Mouse (Mus musculus) limb, embryonic 13.5 days (tissue): ENCODE results near the gene Grhl3. TPM values are rescaled to one million over a fixed set of nuclear protein-coding genes. Genes with fewer than 3 reads are reported as not detected.
A peak's percentile ranks its signal among the peaks of the same experiment; 100 is the strongest.

Source experiments
- ATAC-seq: fragments of 200-750 bp; cut with Nextera tagmentation; 2 replicates; pipeline ENCODE4 v1.8.0; 2017; ENCODE audit warnings: low read depth, moderate number of reproducible peaks, moderate TSS enrichment; ENCODE audit not compliant: low FRiP score
- H3K27ac ChIP-seq: fragments of 300-500 bp; sonication (generic); 2 replicates; pipeline ENCODE4 v1.5.1; 2015; ENCODE audit warnings: inconsistent platforms, mild to moderate bottlenecking, moderate library complexity
- H3K27me3 ChIP-seq: fragments of 300-500 bp; sonication (generic); 2 replicates; pipeline ENCODE4 v1.6.1; 2015; ENCODE audit warnings: mild to moderate bottlenecking, inconsistent platforms
- H3K36me3 ChIP-seq: fragments of 300-500 bp; sonication (generic); 2 replicates; pipeline ENCODE4 v1.6.1; 2015; ENCODE audit warnings: inconsistent platforms, mild to moderate bottlenecking, moderate library complexity
- H3K4me1 ChIP-seq: fragments of 300-500 bp; sonication (generic); 2 replicates; pipeline ENCODE4 v1.6.1; 2015; ENCODE audit warnings: inconsistent platforms
- H3K4me2 ChIP-seq: fragments of 300-500 bp; sonication (generic); replicated peaks from 2 replicates; pipeline ENCODE4 v1.6.1; 2015; ENCODE audit warnings: inconsistent platforms, mild to moderate bottlenecking, moderate library complexity
- H3K4me3 ChIP-seq: fragments of 300-500 bp; sonication (generic); 2 replicates; pipeline ENCODE4 v1.5.1; 2015; ENCODE audit warnings: moderate library complexity, mild to moderate bottlenecking, inconsistent platforms
- H3K9ac ChIP-seq: fragments of 300-500 bp; sonication (generic); 2 replicates; pipeline ENCODE4 v1.6.1; 2015; ENCODE audit warnings: mild to moderate bottlenecking, inconsistent platforms
- H3K9me3 ChIP-seq: fragments of 300-500 bp; sonication (generic); 2 replicates; pipeline ENCODE4 v1.6.1; 2016; ENCODE audit warnings: inconsistent platforms
- WGBS: fragments of 180-500 bp; shearing (Covaris S2); methylation state at CpG from one replicate; pipeline ENCODE4 v1.1.7; 2015; 5-methylcytosine and 5-hydroxymethylcytosine counted together
- polyA plus RNA-seq: library from polyadenylated mRNA; unstranded; fragments of >200 nt; fragmentation: Nextera tagmentation; extraction: Ambion mirVana; gene quantifications from 2 replicates; pipeline ENCODE4 v1.2.1, GENCODE M21; 2015

Grhl3 gene
- polyA plus RNA-seq, 1 experiment from 2014 or later: 21.1 TPM

DNA sequence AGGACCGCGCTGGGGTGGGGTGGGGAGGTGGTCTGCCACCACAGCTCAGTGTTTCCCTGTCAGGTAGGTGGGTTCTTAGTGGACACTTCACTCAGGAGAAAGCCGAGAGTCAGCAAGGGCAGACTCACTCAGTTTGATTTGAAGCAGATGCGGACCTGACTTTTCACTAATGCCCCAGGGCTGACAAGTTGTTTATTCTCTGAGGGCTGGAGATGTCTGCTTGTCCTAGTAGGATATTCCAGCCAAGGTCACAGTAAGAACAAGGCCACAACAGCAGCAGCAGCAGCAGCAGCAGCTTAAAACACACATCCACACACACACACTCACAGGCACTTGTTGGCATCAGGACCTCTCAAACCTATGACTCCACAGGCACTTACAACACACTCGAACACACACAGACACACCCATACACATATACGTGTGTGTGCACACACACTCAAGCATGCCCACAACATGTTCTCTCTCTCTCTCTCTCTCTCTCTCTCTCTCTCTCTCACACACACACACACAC is 2.3 kb downstream of the Grhl3 start:
- peak overlapping the region; percentile 33; the same call in 1 of the 2 replicates for H3K4me3 ChIP-seq
- 22% methylated on average over 6 of the region's 6 CpGs for WGBS

DNA sequence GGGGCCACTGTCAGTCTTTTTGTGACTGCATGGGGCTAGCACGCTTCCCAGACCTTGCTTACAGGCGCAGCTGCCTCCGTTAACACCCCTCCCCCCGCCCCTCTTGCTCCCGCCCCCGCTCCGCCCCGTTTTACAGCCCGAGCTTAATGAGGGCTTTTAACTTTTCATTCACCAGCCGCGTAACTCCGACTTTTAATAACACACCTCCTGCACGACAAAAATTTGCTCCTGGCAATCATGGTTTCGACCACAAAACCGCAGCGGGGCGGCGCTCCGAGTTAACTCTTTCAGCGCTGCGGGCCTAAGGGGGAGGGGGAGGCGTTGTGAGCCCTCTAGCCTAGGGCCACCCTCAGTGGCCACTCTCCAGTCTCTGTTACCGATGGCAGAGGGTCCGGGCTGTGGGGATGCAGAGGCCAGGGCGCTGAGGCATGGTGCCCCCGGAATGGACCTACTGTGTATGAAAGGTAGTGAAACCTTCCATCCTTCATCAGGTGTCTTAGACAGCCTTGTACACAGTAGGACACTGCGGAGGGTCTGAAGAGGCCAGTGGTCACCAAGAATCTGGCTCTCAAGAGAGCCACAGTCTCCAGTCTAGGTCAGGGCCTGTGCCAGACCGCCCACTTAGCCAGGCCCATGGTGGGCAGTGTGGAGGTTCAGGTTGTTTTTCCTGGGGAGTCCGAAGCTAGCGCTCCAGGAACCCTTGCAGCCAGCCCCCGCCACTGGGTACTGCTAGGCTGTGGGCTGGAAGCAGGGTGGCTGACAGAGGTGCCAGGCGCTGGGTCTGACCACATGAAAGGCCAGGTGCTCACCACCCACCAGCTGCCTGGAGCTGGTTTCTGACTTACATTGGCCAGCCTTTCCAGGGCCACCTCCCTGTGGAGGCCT is 3.0 kb downstream of the Grhl3 start:
- H3K27ac ChIP-seq: peak overlapping the region; percentile 61; the same call in 1 of the 2 replicates
- H3K27me3 ChIP-seq: peaks cover 79% of the 10 kb centered on the region
- H3K4me2 ChIP-seq: peak overlapping the region; percentile 62
- peak overlapping the region; percentile 35 for H3K4me3 ChIP-seq
- no peaks in the 10 kb centered on the region for H3K36me3 ChIP-seq
- H3K4me1 ChIP-seq: peaks cover 77% of the 10 kb centered on the region
- ATAC-seq: peak; percentile 62
- 3% methylated on average over 32 of the region's 32 CpGs for WGBS
- H3K9me3 ChIP-seq: no peaks in the 10 kb centered on the region
- peak overlapping the region; percentile 43 for H3K9ac ChIP-seq

More for the DNA sequence above, 2.3 kb downstream of the Grhl3 start:
- Histone ChIP-seq H3K27ac (peak overlapping the region; percentile 7; the same call in 1 of the 2 replicates), H3K4me2 (peak overlapping the region; percentile 62), H3K9me3 (no peaks in the 10 kb centered on the region), H3K36me3 (no peaks in the 10 kb centered on the region), H3K27me3 (peaks cover 84% of the 10 kb centered on the region), H3K4me1 (peaks cover 75% of the 10 kb centered on the region), H3K9ac (peak overlapping the region; percentile 9; the same call in 1 of the 2 replicates)
- ATAC-seq: 0 out of 2 replicates have a peak, but pooled peaks have one; percentile 12

DNA sequence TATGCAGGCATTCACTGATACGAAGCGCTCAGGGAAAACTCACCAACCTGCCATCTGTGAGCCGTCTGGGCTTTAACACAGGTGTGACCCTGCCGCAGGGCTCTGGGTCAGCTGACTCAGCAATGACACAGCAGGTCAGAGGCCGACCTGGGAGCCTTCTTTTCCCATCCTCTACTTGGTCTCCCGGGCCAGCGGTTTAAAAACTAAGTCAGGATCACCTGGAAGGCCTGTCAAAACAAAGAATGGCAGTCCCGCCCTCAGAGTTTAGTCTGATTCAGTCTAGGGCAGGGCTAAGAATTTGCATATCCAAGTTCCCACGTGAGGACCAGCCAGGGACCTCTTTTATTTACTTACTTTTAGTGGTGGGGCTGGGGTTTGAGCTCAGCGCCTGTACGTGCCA is 4.2 kb downstream of the Grhl3 start:
- 4% methylated on average over 11 of the region's 11 CpGs for WGBS

DNA sequence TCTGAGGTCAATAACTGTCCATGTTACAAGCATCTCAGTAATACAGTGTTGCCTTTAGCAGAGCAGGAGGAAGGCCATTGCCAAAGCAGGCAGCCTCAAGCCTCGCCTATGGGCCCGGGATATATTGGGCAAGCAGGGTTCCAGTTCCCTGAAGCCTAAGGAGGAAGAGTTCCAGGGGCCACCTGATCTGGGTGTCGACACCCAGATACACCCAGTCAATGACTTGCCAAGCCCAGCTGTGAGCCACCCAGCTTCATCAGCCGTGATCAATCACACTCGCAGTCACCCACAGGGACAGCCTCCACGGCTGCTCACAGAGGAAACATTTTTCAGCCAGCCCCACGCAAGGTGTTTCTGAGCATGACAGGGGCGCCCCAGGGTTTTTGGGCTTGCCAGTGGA is 5.9 kb downstream of the Grhl3 start:
- H3K27ac ChIP-seq: no peak overlapping the region
- ATAC-seq: no peak
- H3K27me3 ChIP-seq: peaks cover 60% of the 10 kb centered on the region
- 36% methylated on average over 8 of the region's 8 CpGs for WGBS
- H3K9me3 ChIP-seq: no peaks in the 10 kb centered on the region
- no peak overlapping the region for H3K4me2 ChIP-seq
- H3K4me3 ChIP-seq: no peak overlapping the region
- no peak overlapping the region for H3K9ac ChIP-seq
- H3K36me3 ChIP-seq: no peaks in the 10 kb centered on the region
- peaks cover 70% of the 10 kb centered on the region for H3K4me1 ChIP-seq

More for the DNA sequence above, 4.2 kb downstream of the Grhl3 start:
- peak overlapping the region; percentile 35; the same call in 1 of the 2 replicates for H3K4me3 ChIP-seq
- no peaks in the 10 kb centered on the region for H3K9me3 ChIP-seq
- H3K27me3 ChIP-seq: peaks cover 76% of the 10 kb centered on the region
- no peak overlapping the region; the same call in 1 of the 2 replicates for H3K27ac ChIP-seq
- H3K36me3 ChIP-seq: no peaks in the 10 kb centered on the region
- ATAC-seq: no peak
- peak overlapping the region; percentile 62 for H3K4me2 ChIP-seq
- H3K4me1 ChIP-seq: peaks cover 80% of the 10 kb centered on the region
- peak overlapping the region; percentile 43; the same call in 1 of the 2 replicates for H3K9ac ChIP-seq

DNA sequence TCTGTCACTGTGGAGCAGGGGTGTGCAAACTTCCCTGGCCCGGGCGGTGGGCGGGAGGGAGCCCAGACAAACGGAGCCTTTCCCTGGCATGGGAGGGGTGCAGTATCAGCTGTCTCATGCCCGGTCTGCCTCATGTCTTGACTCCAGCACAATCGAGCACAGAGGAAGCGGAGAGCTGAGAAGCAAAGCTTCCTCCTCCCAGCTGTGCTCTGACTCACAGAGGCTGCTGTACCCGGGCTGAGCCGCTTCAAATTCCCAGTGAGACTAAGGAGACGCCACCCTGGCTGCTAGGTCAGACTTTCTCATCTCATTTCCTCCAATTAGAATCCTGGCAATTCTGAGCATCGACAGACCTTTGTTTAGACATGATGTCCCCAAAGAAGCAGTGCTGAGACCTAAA is 6.4 kb downstream of the Grhl3 start:
- H3K27me3 ChIP-seq: peaks cover 55% of the 10 kb centered on the region
- no peak for ATAC-seq

DNA sequence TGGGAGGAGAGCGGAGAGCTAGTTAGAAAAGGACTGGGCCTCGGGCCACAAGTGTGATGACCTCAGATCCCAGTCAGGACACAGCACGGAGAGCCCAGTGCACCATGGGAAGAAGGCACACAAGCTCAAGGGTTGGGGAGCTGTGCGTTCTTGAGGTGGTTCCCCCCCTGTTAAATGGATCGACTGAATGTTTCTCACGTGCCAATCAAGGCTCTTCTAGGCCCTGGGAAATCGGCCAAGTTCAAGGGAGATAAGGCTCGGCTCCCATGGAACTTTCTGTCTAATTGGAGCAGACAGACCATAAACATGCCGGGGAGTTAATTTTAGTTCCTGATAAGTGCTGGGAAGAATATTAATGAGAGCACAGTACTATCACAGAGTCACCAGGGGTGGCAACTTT is 8.0 kb downstream of the Grhl3 start:
- Histone ChIP-seq H3K27me3 (peaks cover 39% of the 10 kb centered on the region), H3K27ac (no peak overlapping the region), H3K4me3 (no peak overlapping the region), H3K36me3 (no peaks in the 10 kb centered on the region), H3K9me3 (no peaks in the 10 kb centered on the region), H3K9ac (no peak overlapping the region), H3K4me2 (no peak overlapping the region), H3K4me1 (peaks cover 49% of the 10 kb centered on the region)
- 59% methylated on average over 9 of the region's 9 CpGs for WGBS
- no peak for ATAC-seq

More for the DNA sequence above, 6.4 kb downstream of the Grhl3 start:
- Histone ChIP-seq H3K9me3 (no peaks in the 10 kb centered on the region), H3K4me3 (no peak overlapping the region), H3K36me3 (no peaks in the 10 kb centered on the region), H3K4me2 (no peak overlapping the region), H3K9ac (no peak overlapping the region), H3K27ac (no peak overlapping the region), H3K4me1 (peaks cover 65% of the 10 kb centered on the region)
- 26% methylated on average over 11 of the region's 11 CpGs for WGBS

DNA sequence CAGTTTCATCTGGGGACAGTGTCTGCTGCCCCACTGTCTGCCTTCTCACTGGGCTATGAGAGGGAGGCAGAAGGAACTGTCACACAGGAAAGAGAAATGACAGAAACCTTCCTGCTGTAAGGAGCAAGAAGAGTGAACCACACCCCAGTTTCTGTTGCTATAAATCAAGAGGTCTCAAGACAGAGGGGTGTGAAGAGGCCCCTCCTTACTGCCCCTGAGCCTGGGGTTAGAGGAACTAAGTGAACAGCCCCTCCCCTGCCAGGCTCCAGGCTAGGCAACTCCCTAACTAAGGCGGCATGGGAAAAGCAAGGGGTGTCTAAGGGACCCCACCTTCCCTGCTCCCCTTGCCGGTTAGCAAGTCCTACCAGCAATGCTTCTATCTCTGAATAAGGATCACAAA is 9.6 kb downstream of the Grhl3 start:
- peaks cover 35% of the 10 kb centered on the region for H3K4me1 ChIP-seq
- no peak for ATAC-seq
- no peak overlapping the region for H3K4me2 ChIP-seq
- WGBS: 21% methylated on average over 2 of the region's 2 CpGs
- no peak overlapping the region for H3K4me3 ChIP-seq
- peaks cover 31% of the 10 kb centered on the region for H3K27me3 ChIP-seq
- H3K9ac ChIP-seq: no peak overlapping the region
- H3K27ac ChIP-seq: no peak overlapping the region
- no peaks in the 10 kb centered on the region for H3K36me3 ChIP-seq
- H3K9me3 ChIP-seq: no peaks in the 10 kb centered on the region

DNA sequence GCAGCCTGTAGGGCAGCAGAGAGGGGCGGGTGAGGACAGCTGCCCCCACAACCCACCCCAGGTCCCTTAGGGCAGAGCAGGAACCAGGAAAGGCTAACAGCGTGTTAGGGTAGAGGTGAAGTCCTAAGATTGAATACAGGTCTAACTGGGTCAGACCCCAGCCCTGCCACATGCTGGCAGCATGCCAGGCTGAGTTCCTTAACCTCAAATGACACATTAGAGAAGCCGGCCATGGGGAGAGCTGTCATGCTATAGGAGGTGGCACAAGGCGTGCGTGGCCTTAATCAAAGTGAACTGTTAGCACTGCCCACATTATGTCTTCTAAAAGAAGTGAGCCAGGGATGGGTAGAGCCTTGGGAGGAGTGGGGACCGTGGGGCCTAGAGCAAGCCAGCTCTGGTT is 24.1 kb downstream of the Grhl3 start:
- 40% methylated on average over 6 of the region's 6 CpGs for WGBS
- H3K27me3 ChIP-seq: peaks cover 19% of the 10 kb centered on the region
- peaks cover 90% of the 10 kb centered on the region for H3K4me1 ChIP-seq
- H3K27ac ChIP-seq: peak overlapping the region; percentile 78
- no peaks in the 10 kb centered on the region for H3K36me3 ChIP-seq
- H3K9me3 ChIP-seq: no peaks in the 10 kb centered on the region
- ATAC-seq: no peak
- no peak overlapping the region for H3K4me3 ChIP-seq
- peak overlapping the region; percentile 52 for H3K4me2 ChIP-seq
- 0 out of 2 replicates have a peak overlapping the region, but pooled peaks have one; percentile 8 for H3K9ac ChIP-seq

DNA sequence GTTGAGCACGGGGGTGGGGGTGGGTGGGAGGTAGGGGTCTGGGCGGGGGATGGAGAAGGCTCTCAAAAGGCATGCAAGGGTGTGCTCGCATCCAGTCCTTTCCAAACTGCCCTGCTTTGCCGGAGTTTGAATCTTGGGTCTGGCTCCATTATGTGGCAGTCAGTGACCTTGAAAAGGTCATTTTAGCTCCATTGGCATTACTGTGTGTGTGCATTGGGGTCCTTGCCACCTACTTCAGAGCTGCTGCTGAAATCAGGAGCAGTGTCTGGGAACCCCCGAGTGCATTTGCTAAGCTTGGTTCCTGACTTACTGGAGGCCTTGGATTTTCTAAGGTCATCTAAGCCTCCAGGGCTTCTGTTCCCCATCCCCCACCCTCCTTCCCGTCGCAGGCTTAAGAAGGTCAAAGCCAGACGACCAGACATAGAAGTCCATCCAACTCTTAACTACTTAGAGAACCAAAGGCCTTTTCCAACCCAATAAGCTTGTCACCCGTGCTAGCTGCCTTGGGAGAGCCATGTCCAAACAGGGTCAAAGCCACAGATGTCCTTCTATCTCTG is 24.8 kb downstream of the Grhl3 start:
- Histone ChIP-seq H3K27me3 (peaks cover 19% of the 10 kb centered on the region), H3K9me3 (no peaks in the 10 kb centered on the region), H3K9ac (0 out of 2 replicates have a peak overlapping the region, but pooled peaks have one; percentile 8), H3K4me3 (no peak overlapping the region), H3K4me2 (0 out of 2 replicates have a peak overlapping the region, but pooled peaks have one; percentile 52), H3K27ac (peak overlapping the region; percentile 78; the same call in 1 of the 2 replicates), H3K36me3 (no peaks in the 10 kb centered on the region), H3K4me1 (peaks cover 95% of the 10 kb centered on the region)
- 18% methylated on average over 9 of the region's 9 CpGs for WGBS
- no peak for ATAC-seq

DNA sequence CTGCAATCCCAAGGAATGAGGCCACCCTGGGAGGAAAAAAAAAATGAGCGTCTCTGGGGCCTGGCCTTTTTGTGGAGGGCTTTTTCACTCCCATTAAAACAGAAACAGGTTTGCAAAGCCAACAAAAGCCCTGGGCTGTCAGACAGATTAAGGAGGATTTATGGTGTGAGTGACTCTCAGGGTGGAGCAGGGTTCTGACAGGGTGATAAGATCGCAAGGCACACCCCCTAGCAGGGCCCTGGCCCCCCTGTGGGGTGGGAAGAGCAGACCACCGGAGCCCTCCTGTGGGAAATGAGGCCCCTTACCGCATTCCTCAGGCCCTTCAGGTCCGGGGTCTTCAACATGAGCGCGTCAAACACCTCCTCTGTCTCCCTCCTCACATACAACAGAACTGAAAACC is 25.3 kb downstream of the Grhl3 start:
- H3K9me3 ChIP-seq: no peaks in the 10 kb centered on the region
- no peak overlapping the region for H3K4me3 ChIP-seq
- H3K27ac ChIP-seq: peak overlapping the region; percentile 48; the same call in 1 of the 2 replicates
- H3K4me1 ChIP-seq: peaks cover 92% of the 10 kb centered on the region
- H3K36me3 ChIP-seq: no peaks in the 10 kb centered on the region
- H3K9ac ChIP-seq: no peak overlapping the region
- H3K4me2 ChIP-seq: peak overlapping the region; percentile 27; the same call in 1 of the 2 replicates
- peaks cover 16% of the 10 kb centered on the region for H3K27me3 ChIP-seq
- WGBS: 4% methylated on average over 7 of the region's 7 CpGs
- ATAC-seq: no peak

DNA sequence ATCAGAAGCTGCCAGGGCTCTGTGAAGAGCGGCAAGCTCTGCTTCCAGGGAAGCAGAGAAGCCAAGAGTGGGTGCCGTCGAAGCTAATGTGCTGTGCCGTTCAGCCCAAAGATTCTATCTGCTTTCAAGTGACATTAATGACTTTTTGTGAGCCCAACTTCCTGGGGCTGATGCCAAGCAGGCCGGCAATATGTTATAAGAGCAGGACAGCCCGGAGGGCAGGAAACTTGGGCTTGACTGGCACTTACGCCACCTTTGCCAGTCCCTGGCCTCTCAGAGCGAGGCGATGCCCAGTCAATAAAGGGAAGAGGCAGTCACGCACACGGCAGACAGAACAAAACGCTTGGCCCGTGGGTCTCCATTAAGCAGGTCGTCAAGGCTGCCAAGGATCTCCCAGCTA is 25.9 kb downstream of the Grhl3 start:
- ATAC-seq: no peak
- peak overlapping the region; percentile 27; the same call in 1 of the 2 replicates for H3K4me2 ChIP-seq
- H3K9me3 ChIP-seq: no peaks in the 10 kb centered on the region
- H3K27ac ChIP-seq: peak overlapping the region; percentile 48; the same call in 1 of the 2 replicates
- peaks cover 12% of the 10 kb centered on the region for H3K27me3 ChIP-seq
- H3K9ac ChIP-seq: no peak overlapping the region
- WGBS: 32% methylated on average over 14 of the region's 14 CpGs
- no peak overlapping the region for H3K4me3 ChIP-seq
- H3K36me3 ChIP-seq: no peaks in the 10 kb centered on the region
- H3K4me1 ChIP-seq: peaks cover 86% of the 10 kb centered on the region

DNA sequence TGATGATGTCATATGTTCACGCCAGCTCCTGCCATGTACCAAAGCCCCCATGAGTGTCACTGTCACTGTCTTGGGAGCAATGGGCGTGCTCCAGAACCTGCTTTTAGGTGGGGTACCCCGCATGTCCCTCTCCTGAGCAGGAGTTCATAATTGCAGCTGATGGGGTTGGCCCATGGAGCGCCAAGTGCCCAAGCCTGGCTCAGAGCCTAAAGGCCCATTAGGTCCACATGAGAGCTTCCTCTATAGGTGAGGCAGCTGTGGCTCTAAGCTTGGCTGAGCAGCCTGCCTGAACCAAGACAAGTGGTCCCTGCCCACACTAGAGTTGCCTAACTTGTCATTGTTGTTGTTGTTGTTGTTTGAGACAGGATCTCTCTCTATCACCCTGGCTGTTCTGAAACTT is 26.6 kb downstream of the Grhl3 start:
- Histone ChIP-seq H3K4me2 (no peak overlapping the region), H3K27me3 (peaks cover 12% of the 10 kb centered on the region), H3K9ac (no peak overlapping the region), H3K27ac (no peak overlapping the region), H3K36me3 (no peaks in the 10 kb centered on the region), H3K9me3 (no peaks in the 10 kb centered on the region), H3K4me3 (no peak overlapping the region), H3K4me1 (peaks cover 79% of the 10 kb centered on the region)
- no peak for ATAC-seq
- 90% methylated on average over 4 of the region's 4 CpGs for WGBS
